8 mouse cellular contexts compared by ENCODE assay signal in genomic region chr1:106712330-106712729, GRCm38 (mm10). TPM values are rescaled to one million over a fixed set of nuclear protein-coding genes. Genes with fewer than 3 reads are reported as not detected.
A peak's percentile ranks its signal among the peaks of the same experiment; 100 is the strongest.
DNase-seq lines count a peak whose midpoint lies in the region; ATAC-seq and TF ChIP-seq lines count a peak whose summit lies in the region.

No protein-coding gene starts in this region.

- no peaks in the 10 kb centered on the region for H3K9me3 ChIP-seq in forebrain, embryonic 11.5 days (ENCODE audit: control insufficient read depth, low read length)
- no peaks in the 10 kb centered on the region for H3K9me3 ChIP-seq in heart, postnatal 0 days (replicated peaks; ENCODE audit: control insufficient read depth, low read length)
- no peaks in the 10 kb centered on the region for H3K9me3 ChIP-seq in lung, embryonic 15.5 days
- H3K9me3 ChIP-seq in neural tube, embryonic 13.5 days, result no peaks in the 10 kb centered on the region

- 0 out of 2 replicates have a peak, but pooled peaks have one; percentile 6 for ATAC-seq in forebrain, embryonic 11.5 days (replicated peaks; ENCODE audit: low FRiP score)
- ATAC-seq in heart, postnatal 0 days (ENCODE audit: insufficient read depth, low read depth), result 0 out of 2 replicates have a peak, but pooled peaks have one; percentile 20
- ATAC-seq in lung, embryonic 15.5 days (ENCODE audit: borderline replicate concordance, extremely low read depth, low FRiP score, low TSS enrichment), result no peak
- ATAC-seq in neural tube, embryonic 13.5 days (ENCODE audit: low read depth), result no peak

- TF ChIP-seq POLR2A in testis, adult 2 months (IDR thresholded peaks at IDR 0.05; ENCODE audit: control insufficient read depth, low read depth, low read length), result no peak

- peak overlapping the region; percentile 85 for H3K4me2 ChIP-seq in forebrain, embryonic 11.5 days (ENCODE audit: low read depth, low read length, severe bottlenecking)
- peak overlapping the region; percentile 82 for H3K4me2 ChIP-seq in heart, postnatal 0 days (ENCODE audit: low read depth, low read length)
- peak overlapping the region; percentile 97 for H3K4me2 ChIP-seq in lung, embryonic 15.5 days
- H3K4me2 ChIP-seq in neural tube, embryonic 13.5 days, result peak overlapping the region; percentile 98

- H3K9ac ChIP-seq in forebrain, embryonic 11.5 days (ENCODE audit: low read length), result peak overlapping the region; percentile 47; the same call in 1 of the 2 replicates
- peak overlapping the region; percentile 86; the same call in 1 of the 2 replicates for H3K9ac ChIP-seq in heart, postnatal 0 days (replicated peaks; ENCODE audit: low read depth, low read length)
- H3K9ac ChIP-seq in lung, embryonic 15.5 days, result peak overlapping the region; percentile 82
- peak overlapping the region; percentile 93 for H3K9ac ChIP-seq in neural tube, embryonic 13.5 days

- peak; percentile 88 for DNase-seq in CD4-positive, CD25-positive, alpha-beta regulatory T cell, adult 2 months (ENCODE audit: low read depth, low spot score)
- peak; percentile 72 for DNase-seq in brain, adult 2 months (ENCODE audit: low read depth, low spot score)
- DNase-seq in forebrain, embryonic 11.5 days (ENCODE audit: low spot score), result peak; percentile 73
- no peak for DNase-seq in heart, postnatal 0 days (ENCODE audit: low spot score)
- DNase-seq in kidney, postnatal 10 days, result peak; percentile 78

- peaks cover 12% of the 10 kb centered on the region; the same call in 1 of the 2 replicates for H3K4me1 ChIP-seq in forebrain, embryonic 11.5 days (replicated peaks; ENCODE audit: control insufficient read depth, insufficient read depth, low read length)
- H3K4me1 ChIP-seq in heart, postnatal 0 days (ENCODE audit: control insufficient read depth, insufficient read depth), result peaks cover 9% of the 10 kb centered on the region; the same call in 1 of the 2 replicates
- H3K4me1 ChIP-seq in lung, embryonic 15.5 days, result peaks cover 34% of the 10 kb centered on the region
- peaks cover 45% of the 10 kb centered on the region for H3K4me1 ChIP-seq in neural tube, embryonic 13.5 days (replicated peaks)
- peaks cover 8% of the 10 kb centered on the region for H3K4me1 ChIP-seq in testis, adult 2 months (ENCODE audit: control insufficient read depth, insufficient read depth, low read length)

- no peak overlapping the region for H3K27ac ChIP-seq in forebrain, embryonic 11.5 days (ENCODE audit: low read depth, low read length)
- no peak overlapping the region for H3K27ac ChIP-seq in heart, postnatal 0 days (ENCODE audit: low read depth)
- H3K27ac ChIP-seq in lung, embryonic 15.5 days, result peak overlapping the region; percentile 24; the same call in 1 of the 2 replicates
- no peak overlapping the region for H3K27ac ChIP-seq in neural tube, embryonic 13.5 days (replicated peaks)
- no peak overlapping the region for H3K27ac ChIP-seq in testis, adult 2 months (ENCODE audit: control insufficient read depth, insufficient read depth, low read depth, low read length)

- H3K27me3 ChIP-seq in forebrain, embryonic 11.5 days (ENCODE audit: control insufficient read depth, insufficient read depth, low read length), result no peaks in the 10 kb centered on the region
- no peaks in the 10 kb centered on the region for H3K27me3 ChIP-seq in heart, postnatal 0 days (ENCODE audit: control insufficient read depth, insufficient read depth, low read length)
- no peaks in the 10 kb centered on the region for H3K27me3 ChIP-seq in lung, embryonic 15.5 days
- H3K27me3 ChIP-seq in neural tube, embryonic 13.5 days, result no peaks in the 10 kb centered on the region
- no peaks in the 10 kb centered on the region; the same call in 1 of the 2 replicates for H3K27me3 ChIP-seq in testis, adult 2 months (ENCODE audit: control insufficient read depth, insufficient read depth, low read length)

- no peaks in the 10 kb centered on the region for H3K36me3 ChIP-seq in forebrain, embryonic 11.5 days (ENCODE audit: control insufficient read depth, insufficient read depth, low read length)
- no peaks in the 10 kb centered on the region for H3K36me3 ChIP-seq in heart, postnatal 0 days (replicated peaks; ENCODE audit: control insufficient read depth, insufficient read depth, low read length)
- H3K36me3 ChIP-seq in lung, embryonic 15.5 days, result no peaks in the 10 kb centered on the region
- no peaks in the 10 kb centered on the region for H3K36me3 ChIP-seq in neural tube, embryonic 13.5 days
- H3K36me3 ChIP-seq in testis, adult 2 months (ENCODE audit: control insufficient read depth, insufficient read depth, low read length), result no peaks in the 10 kb centered on the region

- 10% methylated on average over 22 of the region's 22 CpGs for WGBS in forebrain, embryonic 11.5 days
- WGBS in heart, postnatal 0 days, result 8% methylated on average over 22 of the region's 22 CpGs
- 7% methylated on average over 22 of the region's 22 CpGs for WGBS in lung, embryonic 15.5 days
- WGBS in neural tube, embryonic 13.5 days, result 8% methylated on average over 22 of the region's 22 CpGs

- no peak for TF ChIP-seq EP300 in heart, postnatal 0 days (IDR thresholded peaks at IDR 0.05; ENCODE audit: low read depth)

- TF ChIP-seq CTCF in heart, postnatal 0 days (IDR thresholded peaks at IDR 0.05; ENCODE audit: low read depth), result peak; percentile 77
- TF ChIP-seq CTCF in testis, adult 2 months (IDR thresholded peaks at IDR 0.05; ENCODE audit: control insufficient read depth, insufficient read depth, insufficient replicate concordance, low read depth, low read length), result peak; percentile 72; the same call in 1 of the 2 replicates

- H3K4me3 ChIP-seq in forebrain, embryonic 11.5 days (ENCODE audit: low read depth, low read length), result peak overlapping the region; percentile 65
- H3K4me3 ChIP-seq in heart, postnatal 0 days (ENCODE audit: low read depth, low read length), result peak overlapping the region; percentile 94
- peak overlapping the region; percentile 86 for H3K4me3 ChIP-seq in lung, embryonic 15.5 days
- H3K4me3 ChIP-seq in neural tube, embryonic 13.5 days, result peak overlapping the region; percentile 80
- peak overlapping the region; percentile 50 for H3K4me3 ChIP-seq in testis, adult 2 months (ENCODE audit: control insufficient read depth, low read depth, low read length)

RNA-seq across cellular contexts. Expression of gene Bcl2, which starts 1.7 kb away (rescaled TPM):
- polyA plus RNA-seq in forebrain, embryonic 11.5 days (2014; fragmentation: Nextera tagmentation; extraction: Ambion mirVana), result 6.9 and 7.4 TPM in 2 replicates
- total RNA-seq in heart, postnatal 0 days (2014; rRNA removed; ENCODE audit: low replicate concordance), result 3.3 and 5.6 TPM in 2 replicates
- polyA plus RNA-seq in heart, postnatal 0 days (2015; fragmentation: Nextera tagmentation; extraction: Ambion mirVana), result 3.6 and 3.7 TPM in 2 replicates
- 17.7 and 20.1 TPM in 2 replicates for polyA plus RNA-seq in lung, embryonic 15.5 days (2015; fragmentation: Nextera tagmentation; extraction: Ambion mirVana)
- polyA plus RNA-seq in neural tube, embryonic 13.5 days (2015; fragmentation: Nextera tagmentation; extraction: Ambion mirVana), result 14.3 and 14.9 TPM in 2 replicates
- polyA plus RNA-seq in testis, adult 2 months (2012; rRNA removed), result 0.11 and 0.12 TPM in 2 replicates

RNA-seq across cellular contexts. Expression of gene Kdsr, which starts 47.2 kb away (rescaled TPM):
- polyA plus RNA-seq in forebrain, embryonic 11.5 days (2014; fragmentation: Nextera tagmentation; extraction: Ambion mirVana), result 8.9 and 9.0 TPM in 2 replicates
- 6.4 and 7.1 TPM in 2 replicates for total RNA-seq in heart, postnatal 0 days (2014; rRNA removed; ENCODE audit: low replicate concordance)
- polyA plus RNA-seq in heart, postnatal 0 days (2015; fragmentation: Nextera tagmentation; extraction: Ambion mirVana), result 7.3 and 7.8 TPM in 2 replicates
- 16.9 and 17.1 TPM in 2 replicates for polyA plus RNA-seq in lung, embryonic 15.5 days (2015; fragmentation: Nextera tagmentation; extraction: Ambion mirVana)
- polyA plus RNA-seq in neural tube, embryonic 13.5 days (2015; fragmentation: Nextera tagmentation; extraction: Ambion mirVana), result 10.9 and 11.3 TPM in 2 replicates
- polyA plus RNA-seq in testis, adult 2 months (2012; rRNA removed), result 1.5 and 2.3 TPM in 2 replicates

Comparison
In these comparisons a context has a peak if more than half of its experiments do, and no peak if none do; other contexts are left out.
1. ATAC-seq: peak in forebrain, embryonic 11.5 days (single experiment) and heart, postnatal 0 days (single experiment); none in lung, embryonic 15.5 days (single experiment) and neural tube, embryonic 13.5 days (single experiment).
2. Peak in every context shown above with its lines, with median percentiles within 50 percentile points of each other: H3K4me2 ChIP-seq, H3K4me3 ChIP-seq and H3K9ac ChIP-seq.